Mouse (Mus musculus) midbrain, embryonic 13.5 days (tissue): ENCODE measurements at regions not wholly inside any gene's neighbourhood (a gene's known extent, or its start where the extent isn't known, plus 50 kb on each side); places are given as distances from the start of the nearest gene placed in this dataset.

Experiments
- ATAC-seq: fragments of 200-750 bp; cut with Nextera tagmentation; 2 replicates; pipeline ENCODE4 v1.8.0; 2017; ENCODE audit warnings: mild to moderate bottlenecking, moderate TSS enrichment, moderate library complexity
- H3K27ac ChIP-seq: fragments of 300-500 bp; sonication (generic); 2 replicates; pipeline ENCODE4 v1.5.1; 2015; ENCODE audit warnings: inconsistent platforms, mild to moderate bottlenecking, moderate library complexity
- H3K27me3 ChIP-seq: fragments of 300-500 bp; sonication (generic); 2 replicates; pipeline ENCODE4 v1.6.1; 2015; ENCODE audit warnings: mild to moderate bottlenecking, inconsistent platforms
- H3K36me3 ChIP-seq: fragments of 300-500 bp; sonication (generic); 2 replicates; pipeline ENCODE4 v1.6.1; 2015; ENCODE audit warnings: mild to moderate bottlenecking, inconsistent platforms
- H3K4me1 ChIP-seq: fragments of 300-500 bp; sonication (generic); replicated peaks from 2 replicates; pipeline ENCODE4 v1.6.1; 2015; ENCODE audit warnings: inconsistent platforms
- H3K4me2 ChIP-seq: fragments of 300-500 bp; sonication (generic); replicated peaks from 2 replicates; pipeline ENCODE4 v1.6.1; 2015; ENCODE audit warnings: moderate library complexity, mild to moderate bottlenecking, inconsistent platforms
- H3K4me3 ChIP-seq: fragments of 300-500 bp; sonication (generic); replicated peaks from 2 replicates; pipeline ENCODE4 v1.5.1; 2015; ENCODE audit warnings: mild to moderate bottlenecking, inconsistent platforms
- H3K9ac ChIP-seq: fragments of 300-500 bp; sonication (generic); replicated peaks from 2 replicates; pipeline ENCODE4 v1.6.1; 2015; ENCODE audit warnings: mild to moderate bottlenecking, inconsistent platforms
- H3K9me3 ChIP-seq: fragments of 300-500 bp; sonication (generic); 2 replicates; pipeline ENCODE4 v1.6.1; 2016; ENCODE audit warnings: mild to moderate bottlenecking, inconsistent platforms
- WGBS: fragments of 180-500 bp; shearing (Covaris S2); methylation state at CpG from one replicate; pipeline ENCODE4 v1.1.7; 2015; 5-methylcytosine and 5-hydroxymethylcytosine counted together

- no peak overlapping the region for H3K4me2 ChIP-seq
Measured at GRCm38 (mm10) chr2:128310081-128310480, 184.2 kb downstream of the Bcl2l11 start.

GRCm38 (mm10) chr2:128312084-128312594 lies 186.3 kb downstream of the Bcl2l11 start:
- Histone ChIP-seq H3K27ac (no peak overlapping the region), H3K36me3 (no peaks in the 10 kb centered on the region), H3K4me1 (peaks cover 12% of the 10 kb centered on the region), H3K27me3 (0 out of 2 replicates have a peak, but pooled peaks cover 4% of the 10 kb centered on the region), H3K9me3 (no peaks in the 10 kb centered on the region), H3K9ac (no peak overlapping the region), H3K4me3 (0 out of 2 replicates have a peak overlapping the region, but pooled peaks have one; percentile 14), H3K4me2 (peak overlapping the region; percentile 47)
- 3% methylated on average over 14 of the region's 14 CpGs for WGBS
- peak; percentile 63; the same call in 1 of the 2 replicates for ATAC-seq

More at GRCm38 (mm10) chr2:128310081-128310480, 184.2 kb downstream of the Bcl2l11 start:
- Histone ChIP-seq H3K4me1 (peaks cover 12% of the 10 kb centered on the region), H3K36me3 (no peaks in the 10 kb centered on the region), H3K9ac (no peak overlapping the region), H3K27ac (no peak overlapping the region), H3K9me3 (no peaks in the 10 kb centered on the region), H3K4me3 (no peak overlapping the region), H3K27me3 (peaks cover 4% of the 10 kb centered on the region; the same call in 1 of the 2 replicates)
- no peak for ATAC-seq
- WGBS: 31% methylated on average over 5 of the region's 5 CpGs

- H3K27me3 ChIP-seq: 0 out of 2 replicates have a peak, but pooled peaks cover 4% of the 10 kb centered on the region
- peak; percentile 55 for ATAC-seq
- H3K36me3 ChIP-seq: no peaks in the 10 kb centered on the region
- H3K4me3 ChIP-seq: no peak overlapping the region
- WGBS: 61% methylated on average over 12 of the region's 12 CpGs
- H3K9ac ChIP-seq: no peak overlapping the region
- H3K9me3 ChIP-seq: no peaks in the 10 kb centered on the region
- H3K4me2 ChIP-seq: peak overlapping the region; percentile 47
- no peak overlapping the region for H3K27ac ChIP-seq
- peaks cover 12% of the 10 kb centered on the region for H3K4me1 ChIP-seq
Measured at GRCm38 (mm10) chr2:128312659-128313581, 187.1 kb downstream of the Bcl2l11 start.

- Histone ChIP-seq H3K9me3 (no peaks in the 10 kb centered on the region), H3K9ac (no peak overlapping the region), H3K36me3 (no peaks in the 10 kb centered on the region), H3K4me2 (no peak overlapping the region), H3K27me3 (0 out of 2 replicates have a peak, but pooled peaks cover 4% of the 10 kb centered on the region), H3K4me1 (peaks cover 12% of the 10 kb centered on the region), H3K27ac (no peak overlapping the region), H3K4me3 (no peak overlapping the region)
- 58% methylated on average over 2 of the region's 2 CpGs for whole genome bisulfite sequencing
- no peak for ATAC-seq
Measured at GRCm38 (mm10) chr2:128313582-128313918, 187.7 kb downstream of the Bcl2l11 start.

GRCm38 (mm10) chr2:128313948-128314347 lies 188.1 kb downstream of the Bcl2l11 start:
- Histone ChIP-seq H3K27me3 (0 out of 2 replicates have a peak, but pooled peaks cover 4% of the 10 kb centered on the region), H3K4me3 (no peak overlapping the region), H3K9ac (no peak overlapping the region), H3K4me1 (peaks cover 12% of the 10 kb centered on the region), H3K27ac (no peak overlapping the region), H3K9me3 (no peaks in the 10 kb centered on the region), H3K4me2 (no peak overlapping the region), H3K36me3 (no peaks in the 10 kb centered on the region)
- ATAC-seq: no peak
- WGBS: 46% methylated on average over 1 of the region's 1 CpGs

GRCm38 (mm10) chr2:128316516-128316915 lies 190.7 kb downstream of the Bcl2l11 start:
- H3K4me1 ChIP-seq: peaks cover 9% of the 10 kb centered on the region
- WGBS: 89% methylated on average over 2 of the region's 2 CpGs
- H3K36me3 ChIP-seq: no peaks in the 10 kb centered on the region
- H3K4me2 ChIP-seq: no peak overlapping the region
- no peak overlapping the region for H3K27ac ChIP-seq
- 0 out of 2 replicates have a peak, but pooled peaks cover 4% of the 10 kb centered on the region for H3K27me3 ChIP-seq
- H3K9me3 ChIP-seq: no peaks in the 10 kb centered on the region
- ATAC-seq: no peak
- no peak overlapping the region for H3K4me3 ChIP-seq
- H3K9ac ChIP-seq: no peak overlapping the region

GRCm38 (mm10) chr2:128318266-128318665 lies 192.4 kb downstream of the Bcl2l11 start:
- Histone ChIP-seq H3K4me1 (no peaks in the 10 kb centered on the region), H3K4me3 (no peak overlapping the region), H3K27ac (no peak overlapping the region), H3K4me2 (no peak overlapping the region), H3K27me3 (no peaks in the 10 kb centered on the region), H3K36me3 (no peaks in the 10 kb centered on the region), H3K9ac (no peak overlapping the region), H3K9me3 (no peaks in the 10 kb centered on the region)
- ATAC-seq: no peak
- 87% methylated on average over 4 of the region's 4 CpGs for WGBS

- H3K9ac ChIP-seq: no peak overlapping the region
- WGBS: 88% methylated on average over 5 of the region's 5 CpGs
Measured at GRCm38 (mm10) chr2:128318956-128319355, 193.1 kb downstream of the Bcl2l11 start.

GRCm38 (mm10) chr2:128321475-128321874 lies 195.6 kb downstream of the Bcl2l11 start:
- Histone ChIP-seq H3K4me1 (peaks cover 8% of the 10 kb centered on the region), H3K4me3 (no peak overlapping the region), H3K4me2 (no peak overlapping the region), H3K9me3 (no peaks in the 10 kb centered on the region), H3K9ac (no peak overlapping the region), H3K36me3 (no peaks in the 10 kb centered on the region), H3K27me3 (no peaks in the 10 kb centered on the region), H3K27ac (no peak overlapping the region)
- 69% methylated on average over 2 of the region's 2 CpGs for WGBS
- no peak for ATAC-seq

More at GRCm38 (mm10) chr2:128318956-128319355, 193.1 kb downstream of the Bcl2l11 start:
- no peaks in the 10 kb centered on the region for H3K4me1 ChIP-seq
- no peak overlapping the region for H3K4me3 ChIP-seq
- H3K27ac ChIP-seq: no peak overlapping the region
- H3K9me3 ChIP-seq: no peaks in the 10 kb centered on the region
- H3K4me2 ChIP-seq: no peak overlapping the region
- ATAC-seq: no peak
- no peaks in the 10 kb centered on the region for H3K36me3 ChIP-seq
- no peaks in the 10 kb centered on the region for H3K27me3 ChIP-seq

GRCm38 (mm10) chr2:128324256-128325096 lies 198.6 kb downstream of the Bcl2l11 start:
- H3K36me3 ChIP-seq: no peaks in the 10 kb centered on the region
- WGBS: 44% methylated on average over 13 of the region's 13 CpGs
- peaks cover 13% of the 10 kb centered on the region for H3K4me1 ChIP-seq
- ATAC-seq: peak; percentile 55; the same call in 1 of the 2 replicates
- H3K27me3 ChIP-seq: no peaks in the 10 kb centered on the region
- no peak overlapping the region for H3K4me3 ChIP-seq
- H3K27ac ChIP-seq: peak overlapping the region; percentile 44; the same call in 1 of the 2 replicates
- H3K9ac ChIP-seq: no peak overlapping the region
- no peak overlapping the region for H3K4me2 ChIP-seq
- H3K9me3 ChIP-seq: no peaks in the 10 kb centered on the region

- no peak for ATAC-seq
- Histone ChIP-seq H3K4me2 (no peak overlapping the region), H3K27ac (no peak overlapping the region)
Measured at GRCm38 (mm10) chr2:128325097-128325421, 199.2 kb downstream of the Bcl2l11 start.

GRCm38 (mm10) chr2:128325456-128325855 lies 199.6 kb downstream of the Bcl2l11 start:
- no peak for ATAC-seq
- Histone ChIP-seq H3K9ac (no peak overlapping the region), H3K9me3 (no peaks in the 10 kb centered on the region), H3K36me3 (no peaks in the 10 kb centered on the region), H3K4me3 (no peak overlapping the region), H3K4me2 (no peak overlapping the region), H3K27me3 (no peaks in the 10 kb centered on the region), H3K27ac (no peak overlapping the region), H3K4me1 (peaks cover 13% of the 10 kb centered on the region)
- WGBS: 90% methylated on average over 4 of the region's 4 CpGs

More at GRCm38 (mm10) chr2:128325097-128325421, 199.2 kb downstream of the Bcl2l11 start:
- peaks cover 13% of the 10 kb centered on the region for H3K4me1 ChIP-seq
- H3K4me3 ChIP-seq: no peak overlapping the region
- 68% methylated on average over 4 of the region's 4 CpGs for whole genome bisulfite sequencing
- H3K9me3 ChIP-seq: no peaks in the 10 kb centered on the region
- no peaks in the 10 kb centered on the region for H3K27me3 ChIP-seq
- no peaks in the 10 kb centered on the region for H3K36me3 ChIP-seq
- no peak overlapping the region for H3K9ac ChIP-seq
